Mouse (Mus musculus) yolk sac, embryonic 10.5 days (tissue): ENCODE measurements around the gene Nisch.

Source experiments
- DNase-seq: peaks from one replicate; pipeline ENCODE4 v3.0.0-alpha.2; 2017; ENCODE audit warnings: low spot score

Gene Nisch

GRCm38 (mm10) chr14:31216846-31217245 is at the start of gene Nisch:
Nisch (minus strand) TSS chr14:31216946.
- DNase-seq = no peak

DNA sequence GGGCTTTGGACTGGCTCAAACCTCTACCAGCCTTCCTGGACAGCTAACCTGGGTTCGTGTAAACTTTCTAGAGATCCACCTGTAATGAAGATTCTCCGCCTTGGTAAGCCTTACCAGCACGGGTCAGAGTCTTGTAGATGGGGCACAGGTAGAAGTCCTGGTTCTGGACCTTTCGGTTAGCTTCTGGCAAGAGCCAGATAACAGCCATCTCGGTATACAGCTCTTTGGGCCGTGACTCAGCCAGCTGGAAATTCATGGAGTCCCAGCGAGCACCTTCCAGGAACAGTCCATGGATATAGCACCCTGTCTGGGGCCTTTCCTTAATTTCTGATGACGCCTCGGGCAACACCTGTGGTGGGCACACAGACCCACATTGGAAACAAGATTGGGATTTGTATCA is 44.2 kb upstream of the Nisch start:
- DNase-seq = no peak

GRCm38 (mm10) chr14:31260374-31260773 is 43.6 kb upstream of the Nisch start:
- DNase-seq = no peak

DNA sequence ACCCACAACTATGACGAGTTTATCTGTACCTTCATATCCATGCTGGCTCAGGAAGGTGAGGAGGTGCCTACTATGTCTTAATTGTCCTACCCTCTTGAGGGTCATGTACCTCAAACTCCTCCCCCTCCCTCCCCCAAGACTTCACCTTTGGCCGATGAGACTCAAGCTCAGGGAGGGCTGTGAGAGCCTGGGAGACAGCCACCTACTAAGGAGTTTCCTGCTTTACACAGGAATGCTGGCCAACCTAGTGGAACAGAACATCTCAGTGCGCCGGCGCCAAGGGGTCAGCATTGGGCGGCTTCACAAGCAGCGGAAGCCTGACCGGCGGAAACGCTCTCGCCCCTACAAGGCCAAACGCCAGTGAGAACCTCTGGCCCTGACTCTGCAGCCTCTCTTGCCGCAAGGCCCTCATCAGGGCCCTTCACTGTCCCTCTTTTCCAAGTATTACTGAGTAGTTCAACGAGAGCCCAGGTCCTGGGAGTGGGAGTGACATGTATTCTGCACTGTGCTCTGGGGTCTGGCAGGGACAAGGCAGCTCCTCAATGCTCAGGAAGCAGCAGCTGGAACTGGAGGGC is 41.8 kb upstream of the Nisch start:
- peak; percentile 72 for DNase-seq

- DNase-seq = no peak
Observed at GRCm38 (mm10) chr14:31252091-31252490, 35.3 kb upstream of the Nisch start.

- no peak for DNase-seq
Observed at GRCm38 (mm10) chr14:31251626-31252025, 34.9 kb upstream of the Nisch start.

- DNase-seq = peak; percentile 94
Observed at GRCm38 (mm10) chr14:31251084-31251604, 34.4 kb upstream of the Nisch start, which contains the start of the genes Phf7 and Bap1. Phf7 (minus strand) TSS chr14:31251317. Bap1 (plus strand) TSS chr14:31251450.

DNA sequence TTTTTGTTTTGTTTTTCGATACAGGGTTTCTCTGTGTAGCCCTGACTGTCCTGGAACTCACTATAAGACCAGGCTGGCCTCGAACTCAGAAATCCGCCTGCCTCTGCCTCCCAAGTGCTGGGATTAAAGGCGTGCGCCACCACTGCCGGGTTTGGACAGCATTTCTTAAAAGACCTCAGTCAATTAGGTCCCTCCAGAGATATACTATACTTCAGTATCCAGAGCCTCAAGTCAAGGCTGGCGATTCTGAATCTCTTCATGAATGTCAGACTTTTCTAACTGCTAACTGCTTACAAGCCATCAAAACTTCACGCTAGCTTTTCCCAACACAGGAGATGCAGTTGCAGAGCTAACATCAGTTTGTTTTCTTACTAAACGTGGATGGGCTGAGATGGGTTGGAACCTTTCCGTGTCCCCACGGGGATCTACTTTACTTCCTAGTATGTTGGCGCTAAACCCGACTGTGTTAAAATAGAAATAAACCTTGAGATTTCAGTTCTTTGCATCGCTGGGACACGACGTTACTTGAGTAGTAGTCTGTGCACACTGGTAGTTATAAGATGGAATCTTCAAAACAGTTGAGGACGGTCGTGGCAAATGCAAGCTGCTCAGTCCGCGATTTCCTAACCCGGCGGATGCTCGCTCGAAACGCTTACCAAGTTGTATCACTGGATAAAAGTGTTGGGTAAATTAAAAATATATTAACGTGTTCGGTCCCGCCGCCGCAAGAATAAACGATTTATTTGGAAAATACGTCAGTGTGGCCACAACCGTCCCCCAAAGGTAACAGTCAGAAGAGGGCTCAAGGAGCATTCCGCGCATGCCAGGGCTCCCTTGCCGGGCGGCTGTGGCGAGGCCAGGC is 33.7 kb upstream of the Nisch start:
- no peak for DNase-seq

GRCm38 (mm10) chr14:31248396-31248795 is 31.6 kb upstream of the Nisch start:
- DNase-seq = no peak

- DNase-seq = no peak
Observed at GRCm38 (mm10) chr14:31245946-31246345, 29.2 kb upstream of the Nisch start.

DNA sequence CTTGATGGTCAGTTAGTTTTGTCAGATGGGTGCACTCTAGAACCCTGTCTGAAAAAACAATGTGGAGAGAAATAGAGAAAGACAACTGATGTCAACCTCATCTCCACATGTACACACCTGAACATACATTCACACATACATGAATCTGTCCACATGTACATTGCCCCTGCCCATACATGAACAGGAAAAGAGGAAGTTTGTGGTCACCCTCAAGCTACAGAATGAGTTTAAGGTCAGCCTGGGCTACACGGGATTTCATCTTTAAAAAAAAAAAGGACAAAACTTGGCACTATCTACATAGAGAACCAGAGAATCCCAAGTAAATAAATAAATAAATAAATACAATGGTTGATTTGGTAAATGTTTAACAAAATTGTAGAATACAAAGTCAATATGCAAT is 28.0 kb upstream of the Nisch start:
- no peak for DNase-seq

DNA sequence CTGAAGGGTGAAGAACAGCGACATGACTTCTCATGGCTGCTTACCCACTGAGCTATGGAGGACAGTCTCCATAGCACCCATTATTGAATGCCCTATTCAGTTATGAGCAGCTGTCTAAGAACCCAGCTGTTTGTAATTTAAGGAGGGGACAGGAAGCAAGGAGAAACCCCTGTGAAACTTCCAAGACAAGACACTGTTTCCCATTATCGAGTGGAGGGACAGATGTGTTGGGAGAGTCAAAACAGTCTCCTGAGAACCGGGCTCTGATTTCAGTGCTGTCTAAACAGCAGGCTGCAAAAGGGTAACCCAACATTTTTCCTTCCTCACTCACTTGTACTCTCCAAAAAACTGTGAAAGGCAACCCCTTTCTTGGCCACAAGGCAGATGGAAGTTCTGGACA is 23.8 kb upstream of the Nisch start:
- DNase-seq = no peak

GRCm38 (mm10) chr14:31237101-31237882 is 20.5 kb upstream of the Nisch start:
- no peak for DNase-seq

- DNase-seq = peak; percentile 79
Observed at GRCm38 (mm10) chr14:31233996-31234591, 17.3 kb upstream of the Nisch start.

GRCm38 (mm10) chr14:31233070-31233995 is 16.6 kb upstream of the Nisch start:
- peak; percentile 42 for DNase-seq

GRCm38 (mm10) chr14:31232404-31233069 is 15.8 kb upstream of the Nisch start:
- DNase-seq = no peak

GRCm38 (mm10) chr14:31230442-31230841 is 13.7 kb upstream of the Nisch start:
- no peak for DNase-seq

DNA sequence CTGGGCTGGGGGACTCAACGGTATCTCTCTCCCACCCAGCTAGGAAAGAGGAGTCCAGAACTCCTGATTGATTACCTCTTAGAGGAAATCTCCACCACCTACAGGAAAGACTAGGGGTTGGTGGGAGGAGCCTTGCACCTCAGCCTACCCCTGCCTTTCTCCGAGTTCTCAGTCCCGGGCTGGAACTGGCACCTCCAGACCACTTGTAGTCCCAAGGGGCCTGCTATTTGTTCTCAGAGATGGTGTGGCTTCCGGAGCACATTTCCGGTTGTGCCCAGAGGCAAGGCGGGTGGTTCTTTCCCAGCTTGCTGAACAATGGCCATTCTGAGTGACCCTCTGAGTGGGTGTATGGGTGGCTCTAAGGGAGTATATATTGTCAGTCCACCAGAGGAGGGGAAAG is 11.5 kb upstream of the Nisch start:
- DNase-seq = no peak

GRCm38 (mm10) chr14:31226978-31227377 is 10.2 kb upstream of the Nisch start:
- no peak for DNase-seq

DNA sequence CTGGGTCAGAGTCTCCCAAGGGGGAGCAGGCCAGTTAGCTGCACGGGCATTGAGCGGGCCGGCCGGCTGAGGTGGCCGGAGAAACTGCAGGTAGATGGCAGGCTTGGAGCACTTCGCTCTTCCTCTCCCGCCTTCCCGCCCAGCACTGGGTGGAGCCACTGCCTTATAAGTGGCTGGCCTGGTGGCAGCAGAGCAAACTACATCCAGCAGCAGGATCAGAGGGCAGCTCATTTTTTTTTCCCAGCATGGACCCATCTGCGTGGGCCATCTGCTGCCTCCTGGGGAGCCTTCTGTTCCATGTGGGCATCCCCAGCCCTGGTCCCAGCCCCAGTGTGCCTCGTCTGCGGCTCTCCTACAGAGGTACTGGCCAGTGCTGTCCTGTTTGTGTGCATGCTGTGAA is 920 bp upstream of the Nisch start, which contains the start of gene Sema3g:
Gene Sema3g, plus strand, starts transcription at position 195 of the 400 bp plus-strand sequence.
- DNase-seq = peak; percentile 67
